Mouse (Mus musculus): ENCODE measurements around the gene Tenm3.

Tenm3 gene

GRCm38 (mm10) chr8:48740147-48740881 is 103.4 kb downstream of the Tenm3 start:
- no peak for DNase-seq

DNA sequence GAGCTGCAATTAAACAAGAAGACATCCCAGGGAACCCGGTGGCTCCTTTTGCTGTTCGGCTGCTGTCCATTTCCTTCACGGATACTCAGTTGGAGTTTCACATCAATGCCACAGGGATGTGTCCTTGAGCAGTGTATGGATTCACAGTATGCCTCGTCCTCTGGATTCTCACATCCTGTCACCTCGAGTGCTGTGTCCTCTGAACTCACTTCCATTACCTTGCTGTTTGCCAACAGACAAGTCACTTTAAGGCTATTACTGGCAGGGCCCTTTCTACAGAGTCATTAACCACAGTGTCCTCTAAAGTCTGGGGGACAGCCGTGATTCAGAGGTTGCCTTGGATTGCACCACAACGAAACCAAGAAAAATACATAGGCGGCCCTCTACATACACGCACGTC is 110.0 kb downstream of the Tenm3 start:
- no peak for DNase-seq

DNA sequence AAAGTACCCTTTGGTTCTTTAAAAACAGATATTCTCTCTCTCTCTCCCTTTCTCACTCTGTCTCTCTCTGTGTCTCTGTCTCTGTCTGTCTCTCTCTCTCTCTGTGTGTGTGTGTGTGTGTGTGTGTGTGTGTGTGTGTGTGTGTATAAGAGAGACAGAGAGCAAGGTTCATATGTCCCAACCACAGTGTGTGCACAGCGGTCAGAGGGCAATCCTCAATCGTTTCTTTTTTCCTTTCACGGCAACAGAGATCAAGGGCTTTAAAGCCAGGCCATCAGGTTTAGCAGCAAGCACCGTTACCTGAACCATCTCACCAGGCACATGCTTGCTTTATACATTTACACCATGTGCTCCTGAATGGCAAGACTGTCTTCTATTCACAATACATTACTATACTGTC is 110.7 kb downstream of the Tenm3 start:
- no peak for DNase-seq

GRCm38 (mm10) chr8:48730701-48731100 is 113.0 kb downstream of the Tenm3 start:
- no peak for DNase-seq

DNA sequence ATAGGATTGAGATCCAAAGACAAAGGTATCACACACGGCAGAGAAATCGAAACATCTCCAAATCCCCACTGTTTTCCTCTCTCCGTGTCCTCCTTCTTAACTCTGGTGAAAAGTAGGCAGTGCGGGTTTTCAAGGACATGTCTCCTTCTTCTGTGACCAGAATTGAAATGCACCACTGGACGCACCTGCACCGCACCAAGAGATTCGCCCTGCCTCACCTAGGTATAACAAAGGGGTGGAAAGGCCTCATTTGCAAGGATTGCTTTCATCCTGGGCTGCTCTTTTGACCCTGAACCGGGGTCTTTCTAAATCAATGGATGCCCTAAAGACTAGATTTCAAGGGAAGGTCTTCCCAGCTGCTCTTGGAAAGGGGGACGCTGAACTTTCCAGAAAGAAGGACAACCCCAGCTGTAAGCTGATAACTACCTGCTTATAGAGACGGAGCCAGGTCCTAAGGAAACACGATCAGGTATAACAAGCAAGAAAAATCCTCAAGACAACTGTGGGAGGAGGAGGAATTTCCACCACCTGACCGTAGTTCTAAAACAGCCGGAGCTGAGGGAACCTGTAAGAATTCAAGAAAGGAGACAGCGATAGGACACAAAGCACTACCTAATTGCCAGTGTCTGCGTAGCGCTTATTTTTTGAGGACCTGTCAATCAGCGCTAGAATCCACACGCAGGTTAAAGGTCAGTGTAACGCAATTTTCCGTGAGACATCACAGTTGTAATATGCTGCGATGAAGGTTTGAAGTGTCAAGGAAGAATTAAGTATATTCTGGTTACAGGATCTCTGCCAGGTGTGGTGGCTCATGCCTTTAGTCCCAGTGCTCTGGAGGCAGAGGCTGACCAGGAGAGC is 114.7 kb downstream of the Tenm3 start:
- no peak for DNase-seq

GRCm38 (mm10) chr8:48728006-48728405 is 115.7 kb downstream of the Tenm3 start:
- DNase-seq, result no peak

DNA sequence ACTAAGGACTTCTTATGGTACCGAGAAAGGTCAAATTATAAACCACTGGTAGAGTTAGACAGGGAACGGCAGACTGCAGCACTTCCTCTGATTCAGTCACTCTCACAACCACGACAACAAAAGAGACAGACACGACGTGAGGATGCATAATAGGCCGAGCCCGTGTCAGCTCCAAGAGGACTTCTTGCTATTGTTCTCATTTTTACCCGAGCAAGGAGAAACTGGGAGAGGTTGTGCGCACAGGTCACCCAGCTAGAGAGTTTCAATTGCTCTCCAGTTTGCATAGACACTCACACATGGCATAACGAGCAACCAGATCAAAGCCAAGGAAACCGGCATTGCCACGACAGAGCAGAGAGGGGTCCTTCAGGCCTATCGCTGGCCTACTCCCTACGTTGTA is 121.0 kb downstream of the Tenm3 start:
- DNase-seq, result no peak

DNA sequence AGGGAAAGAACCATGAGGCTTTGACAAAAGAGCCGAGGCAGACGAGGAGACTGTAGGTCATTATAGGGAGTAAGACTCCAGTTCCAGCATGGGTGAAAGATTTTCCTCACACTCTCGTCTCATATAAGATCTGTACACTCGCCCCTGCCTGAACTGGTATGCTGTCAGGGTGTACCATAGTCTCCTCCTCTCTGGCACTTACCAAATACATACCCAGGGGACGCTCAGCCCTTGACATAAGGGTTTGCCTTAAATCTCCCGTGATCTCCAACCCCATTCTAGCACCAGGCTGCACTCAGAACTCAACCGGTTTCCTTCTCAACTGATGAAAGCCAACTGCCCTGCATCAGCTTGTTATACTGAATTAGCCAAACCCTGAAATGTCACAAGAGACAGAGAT is 121.4 kb downstream of the Tenm3 start:
- no peak for DNase-seq

GRCm38 (mm10) chr8:48721376-48721775 is 122.4 kb downstream of the Tenm3 start:
- no peak for DNase-seq

DNA sequence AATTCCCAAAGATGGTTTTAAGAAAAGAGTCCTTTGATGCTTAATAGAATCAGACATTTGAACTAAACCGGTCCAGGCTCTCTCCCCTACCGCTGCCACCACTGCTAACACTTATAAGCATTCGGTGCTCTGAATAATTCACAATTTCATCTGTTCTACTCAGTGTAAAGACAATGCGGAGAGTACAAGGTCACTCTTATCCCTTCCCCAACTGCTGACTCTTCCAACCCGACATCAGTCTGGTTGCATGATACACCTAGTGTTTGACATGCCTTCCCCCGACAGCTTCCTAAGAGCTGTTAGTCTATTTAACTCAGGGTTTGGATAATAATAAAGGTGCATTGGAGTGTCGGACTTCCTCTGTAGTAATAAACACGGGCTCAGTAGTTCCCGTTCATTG is 128.1 kb downstream of the Tenm3 start:
- no peak for DNase-seq

DNA sequence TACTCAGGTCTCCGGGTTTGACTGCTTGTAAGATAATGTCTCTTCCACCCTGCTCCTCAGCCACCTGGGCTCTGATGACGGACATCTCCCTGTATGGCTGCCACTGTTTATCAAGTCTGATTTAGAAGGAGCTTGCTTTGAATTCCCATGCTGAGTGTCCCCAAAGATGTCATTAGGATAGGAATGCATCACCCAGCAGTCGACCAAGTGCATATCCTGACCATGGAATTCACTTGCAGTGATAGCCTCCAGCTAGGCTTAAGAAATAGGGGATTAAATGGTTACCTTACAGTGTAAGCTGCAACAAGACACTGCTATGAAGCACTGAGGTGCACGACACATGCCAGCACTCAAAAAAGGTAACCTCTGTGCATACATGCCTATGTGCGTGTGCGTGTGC is 137.1 kb downstream of the Tenm3 start:
- no peak for DNase-seq

- no peak for DNase-seq
Observed at GRCm38 (mm10) chr8:48704885-48705515, 138.8 kb downstream of the Tenm3 start.

GRCm38 (mm10) chr8:48704485-48704884 is 139.3 kb downstream of the Tenm3 start:
- no peak for DNase-seq

DNA sequence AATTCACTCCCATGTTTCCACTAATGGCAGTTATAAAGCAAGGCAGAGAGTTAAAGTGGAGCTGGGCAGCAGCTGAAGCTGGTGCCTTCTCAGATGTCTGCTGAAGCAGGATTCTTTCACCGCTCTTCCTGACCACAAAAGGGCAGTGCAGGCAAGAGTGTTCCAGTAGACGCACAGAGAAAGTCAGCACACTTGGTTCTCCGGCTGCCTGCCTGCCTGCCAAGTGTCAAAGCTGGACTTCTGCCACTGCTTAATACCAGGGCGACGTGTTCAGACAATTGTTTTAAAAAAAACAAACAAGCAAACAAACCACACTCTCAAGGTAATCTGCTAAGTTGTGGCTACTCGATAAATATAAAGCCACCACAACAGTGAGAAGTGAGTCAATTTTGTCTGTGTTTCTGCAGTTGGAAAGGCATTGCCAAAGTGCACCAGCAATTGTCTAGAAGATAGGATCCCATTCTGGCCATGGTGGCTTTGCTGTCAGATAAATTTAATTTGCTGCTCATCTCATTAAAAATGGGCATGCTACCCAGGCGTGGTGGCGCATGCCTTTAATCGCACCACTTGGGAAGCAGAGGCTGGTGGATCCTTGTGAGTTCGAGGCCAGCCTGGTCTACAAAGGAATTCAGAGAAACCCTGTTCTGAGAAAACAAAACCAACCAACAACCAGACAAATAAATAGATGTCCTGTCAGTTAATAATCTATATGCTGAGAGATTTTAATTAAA is 152.9 kb downstream of the Tenm3 start:
- no peak for DNase-seq

GRCm38 (mm10) chr8:48688706-48689105 is 155.0 kb downstream of the Tenm3 start:
- DNase-seq, result no peak

DNA sequence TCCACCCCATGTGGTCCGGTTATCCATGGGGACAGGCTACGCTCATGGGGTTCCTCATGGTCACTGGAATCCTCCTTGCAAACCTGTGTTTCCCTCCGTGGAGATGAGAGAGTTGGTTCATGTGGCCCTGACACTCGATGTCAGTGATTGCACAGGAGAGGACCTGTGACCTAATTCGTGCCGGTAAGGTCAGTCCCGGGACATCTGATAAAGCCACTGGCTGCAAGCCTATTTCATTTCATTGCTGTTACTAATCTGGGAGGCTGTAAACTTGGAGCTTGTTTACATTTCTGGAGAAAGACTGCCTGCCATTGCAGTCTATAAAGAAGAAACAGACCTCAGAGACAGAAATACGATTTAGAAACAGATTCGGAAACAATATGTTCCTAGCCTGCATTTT is 155.6 kb downstream of the Tenm3 start:
- DNase-seq, result no peak

- no peak for DNase-seq
Observed at GRCm38 (mm10) chr8:48673476-48673875, 170.3 kb downstream of the Tenm3 start.

DNA sequence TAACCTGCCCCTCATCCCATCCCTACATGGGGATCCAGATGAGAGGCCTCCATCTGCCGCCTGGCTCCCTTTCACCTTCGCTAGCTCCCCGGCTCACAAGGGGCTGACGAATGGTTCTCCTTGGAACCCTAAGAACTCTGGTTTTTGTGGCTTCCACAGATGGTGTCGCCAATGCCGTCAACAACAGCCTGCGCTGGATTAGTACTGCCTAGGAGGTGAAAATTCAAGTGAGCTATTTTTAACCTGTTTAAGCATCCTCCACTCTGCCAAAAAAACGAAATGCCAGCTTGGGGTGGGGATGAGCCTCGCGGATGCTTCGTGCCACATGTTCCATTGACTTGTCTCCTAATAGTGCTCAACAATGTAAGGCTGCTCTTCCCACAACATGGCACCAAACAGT is 171.3 kb downstream of the Tenm3 start:
- no peak for DNase-seq

GRCm38 (mm10) chr8:48671318-48671717 is 172.4 kb downstream of the Tenm3 start:
- DNase-seq, result no peak

GRCm38 (mm10) chr8:48670895-48671294 is 172.9 kb downstream of the Tenm3 start:
- DNase-seq, result no peak

GRCm38 (mm10) chr8:48670387-48670786 is 173.4 kb downstream of the Tenm3 start:
- no peak for DNase-seq

GRCm38 (mm10) chr8:48665193-48665592 is 178.6 kb downstream of the Tenm3 start:
- no peak for DNase-seq

GRCm38 (mm10) chr8:48659226-48659625 is 184.5 kb downstream of the Tenm3 start:
- DNase-seq, result no peak
